Mouse (Mus musculus) liver, postnatal 0 days (tissue): ENCODE results near the gene Smad3. TPM values are rescaled to one million over a fixed set of nuclear protein-coding genes. Genes with fewer than 3 reads are reported as not detected.

ENCODE experiments used
- ATAC-seq: fragments of 200-750 bp; cut with Nextera tagmentation; 2 replicates; pipeline ENCODE4 v1.8.0; 2017; ENCODE audit warnings: mild to moderate bottlenecking, moderate library complexity
- DNase-seq: peaks from one replicate; pipeline ENCODE4 v3.0.0-alpha.2; 2016
- H3K27ac ChIP-seq: fragments of 300-500 bp; sonication (generic); 2 replicates; pipeline ENCODE4 v1.5.1; 2014; ENCODE audit warnings: antibody characterized with exemption, moderate library complexity, mild to moderate bottlenecking, low read depth
- H3K27me3 ChIP-seq: fragments of 300-500 bp; sonication (generic); 2 replicates; pipeline ENCODE4 v1.6.1; 2014; ENCODE audit warnings: low read length, control low read depth, mixed read lengths; ENCODE audit not compliant: insufficient read depth
- H3K36me3 ChIP-seq: fragments of 300-500 bp; sonication (generic); replicated peaks from 2 replicates; pipeline ENCODE4 v1.6.1; 2014; ENCODE audit warnings: mild to moderate bottlenecking, control low read depth, low read length, moderate library complexity, mixed read lengths; ENCODE audit not compliant: insufficient read depth
- H3K4me1 ChIP-seq: fragments of 300-500 bp; sonication (generic); 2 replicates; pipeline ENCODE4 v1.6.1; 2014; ENCODE audit warnings: antibody characterized with exemption, mild to moderate bottlenecking, control low read depth; ENCODE audit not compliant: insufficient read depth
- H3K4me2 ChIP-seq: fragments of 300-500 bp; sonication (generic); 2 replicates; pipeline ENCODE4 v1.6.1; 2014; ENCODE audit warnings: low read depth, mild to moderate bottlenecking, low read length, moderate library complexity, mixed read lengths
- H3K4me3 ChIP-seq: fragments of 300-500 bp; sonication (generic); 2 replicates; pipeline ENCODE4 v1.5.1; 2014; ENCODE audit warnings: low read depth, low read length
- H3K9ac ChIP-seq: fragments of 300-500 bp; sonication (generic); replicated peaks from 2 replicates; pipeline ENCODE4 v1.6.1; 2014; ENCODE audit warnings: mild to moderate bottlenecking, moderate library complexity
- H3K9me3 ChIP-seq: fragments of 300-500 bp; sonication (generic); 2 replicates; pipeline ENCODE4 v1.6.1; 2016; ENCODE audit warnings: mild to moderate bottlenecking, control low read depth, low read length, mixed read lengths
- CTCF ChIP-seq: sonication (generic); IDR thresholded peaks from 2 replicates; pipeline ENCODE4 v1.5.1; 2016; ENCODE audit warnings: antibody characterized with exemption, low read depth
- EP300 ChIP-seq: IDR thresholded peaks from 2 replicates; pipeline ENCODE4 v1.6.1; 2016; ENCODE audit warnings: antibody characterized with exemption, low read depth, mild to moderate bottlenecking
- WGBS: fragments of 180-500 bp; shearing (Covaris S2); extraction: QIAGEN DNeasy Blood & Tissue Kit; methylation state at CpG from one replicate; pipeline ENCODE4 v1.1.7; 2014; ENCODE audit not compliant: insufficient replicate concordance; 5-methylcytosine and 5-hydroxymethylcytosine counted together
- polyA plus RNA-seq: library from polyadenylated mRNA; unstranded; fragments of >200 nt; fragmentation: Nextera tagmentation; extraction: Ambion mirVana; gene quantifications from 2 replicates; pipeline ENCODE4 v1.2.1, GENCODE M21; 2015

Smad3 gene
- polyA plus RNA-seq, 1 experiment from 2014 or later = 2.1 TPM

GRCm38 (mm10) chr9:63633334-63633733, 124.5 kb downstream of the Smad3 start:
- DNase-seq (no peak), ATAC-seq (no peak)
- H3K9me3 ChIP-seq = no peaks in the 10 kb centered on the region
- no peak overlapping the region for H3K4me2 ChIP-seq
- H3K36me3 ChIP-seq = peaks cover 43% of the 10 kb centered on the region
- H3K27ac ChIP-seq = no peak overlapping the region
- no peaks in the 10 kb centered on the region for H3K4me1 ChIP-seq
- no peak for TF ChIP-seq CTCF
- no peak for TF ChIP-seq EP300
- WGBS = 82% methylated on average over 7 of the region's 7 CpGs
- no peak overlapping the region for H3K9ac ChIP-seq
- no peak overlapping the region for H3K4me3 ChIP-seq
- no peaks in the 10 kb centered on the region for H3K27me3 ChIP-seq

- Histone ChIP-seq H3K27me3 (no peaks in the 10 kb centered on the region), H3K4me2 (no peak overlapping the region), H3K36me3 (peaks cover 42% of the 10 kb centered on the region), H3K27ac (no peak overlapping the region), H3K9me3 (no peaks in the 10 kb centered on the region), H3K4me1 (no peaks in the 10 kb centered on the region), H3K4me3 (no peak overlapping the region), H3K9ac (no peak overlapping the region)
- 80% methylated on average over 11 of the region's 11 CpGs for WGBS
- no peak for TF ChIP-seq EP300
- no peak for TF ChIP-seq CTCF
- DNase-seq (no peak), ATAC-seq (no peak)
Observed at GRCm38 (mm10) chr9:63632924-63633323, 124.9 kb downstream of the Smad3 start.

- no peak overlapping the region for H3K4me3 ChIP-seq
- H3K27me3 ChIP-seq = no peaks in the 10 kb centered on the region
- 92% methylated on average over 4 of the region's 4 CpGs for WGBS
- DNase-seq (no peak), ATAC-seq (no peak)
- TF ChIP-seq CTCF = 0 out of 2 replicates have a peak, but pooled peaks have one; percentile 24
- no peak for TF ChIP-seq EP300
- H3K27ac ChIP-seq = no peak overlapping the region
- H3K4me2 ChIP-seq = no peak overlapping the region
- H3K9ac ChIP-seq = no peak overlapping the region
- H3K4me1 ChIP-seq = no peaks in the 10 kb centered on the region
- no peaks in the 10 kb centered on the region for H3K9me3 ChIP-seq
- peaks cover 40% of the 10 kb centered on the region for H3K36me3 ChIP-seq
Observed at GRCm38 (mm10) chr9:63632045-63632444, 125.7 kb downstream of the Smad3 start.

GRCm38 (mm10) chr9:63625090-63625756, 132.6 kb downstream of the Smad3 start:
- Histone ChIP-seq H3K4me1 (no peaks in the 10 kb centered on the region), H3K4me2 (no peak overlapping the region), H3K4me3 (no peak overlapping the region), H3K27ac (no peak overlapping the region), H3K27me3 (no peaks in the 10 kb centered on the region), H3K9ac (no peak overlapping the region), H3K36me3 (peaks cover 52% of the 10 kb centered on the region), H3K9me3 (no peaks in the 10 kb centered on the region)
- no peak for ATAC-seq
- TF ChIP-seq EP300 (no peak), CTCF (no peak)
- WGBS = 90% methylated on average over 9 of the region's 9 CpGs
- DNase-seq = no peak

GRCm38 (mm10) chr9:63623895-63624569, 133.8 kb downstream of the Smad3 start:
- H3K4me3 ChIP-seq = no peak overlapping the region
- no peaks in the 10 kb centered on the region for H3K27me3 ChIP-seq
- no peaks in the 10 kb centered on the region for H3K4me1 ChIP-seq
- H3K36me3 ChIP-seq = peaks cover 53% of the 10 kb centered on the region
- WGBS = 89% methylated on average over 15 of the region's 15 CpGs
- no peaks in the 10 kb centered on the region for H3K9me3 ChIP-seq
- H3K9ac ChIP-seq = no peak overlapping the region
- TF ChIP-seq CTCF (no peak), EP300 (no peak)
- DNase-seq (no peak), ATAC-seq (no peak)
- H3K27ac ChIP-seq = no peak overlapping the region
- no peak overlapping the region for H3K4me2 ChIP-seq

GRCm38 (mm10) chr9:63617967-63618366, 139.8 kb downstream of the Smad3 start:
- H3K9me3 ChIP-seq = no peaks in the 10 kb centered on the region

More at GRCm38 (mm10) chr9:63617967-63618366, 139.8 kb downstream of the Smad3 start:
- no peak for ATAC-seq
- Histone ChIP-seq H3K9ac (no peak overlapping the region), H3K27me3 (no peaks in the 10 kb centered on the region), H3K4me3 (no peak overlapping the region), H3K4me1 (peaks cover 18% of the 10 kb centered on the region), H3K27ac (no peak overlapping the region), H3K36me3 (peaks cover 45% of the 10 kb centered on the region), H3K4me2 (no peak overlapping the region)
- 66% methylated on average over 2 of the region's 2 CpGs for WGBS
- DNase-seq = no peak
- TF ChIP-seq EP300 = no peak
- TF ChIP-seq CTCF = no peak
